Mouse (Mus musculus) liver, embryonic 14.5 days (tissue): ENCODE results near the gene Efna1.

ENCODE experiments used
- CTCF ChIP-seq: IDR thresholded peaks from 2 replicates; pipeline ENCODE4 v1.5.1; 2016; ENCODE audit warnings: antibody characterized with exemption, low read depth, control low read depth
- EP300 ChIP-seq: IDR thresholded peaks from 2 replicates; pipeline ENCODE4 v1.6.1; 2016; ENCODE audit warnings: antibody characterized with exemption, low read depth

- no peak for TF ChIP-seq EP300
- peak; percentile 62 for TF ChIP-seq CTCF
Measured at GRCm38 (mm10) chr3:89243609-89244008, 37.3 kb downstream of the Efna1 start.
